Mouse (Mus musculus) midbrain, embryonic 10.5 days (tissue): ENCODE data around the gene Gas7. TPM values are rescaled to one million over a fixed set of nuclear protein-coding genes. Genes with fewer than 3 reads are reported as not detected.

ENCODE experiments used
- DNase-seq: peaks from one replicate; pipeline ENCODE4 v3.0.0-alpha.2; 2017; ENCODE audit warnings: low spot score
- H3K27ac ChIP-seq: fragments of 300-500 bp; sonication (generic); replicated peaks from 2 replicates; pipeline ENCODE4 v1.5.1; 2016; ENCODE audit warnings: mild to moderate bottlenecking
- H3K27me3 ChIP-seq: fragments of 300-500 bp; sonication (generic); 2 replicates; pipeline ENCODE4 v1.6.1; 2016; ENCODE audit warnings: low read depth, mild to moderate bottlenecking; ENCODE audit not compliant: poor library complexity, severe bottlenecking
- H3K36me3 ChIP-seq: fragments of 300-500 bp; sonication (generic); 2 replicates; pipeline ENCODE4 v1.6.1; 2016; ENCODE audit warnings: mild to moderate bottlenecking, moderate library complexity
- H3K4me1 ChIP-seq: fragments of 300-500 bp; sonication (generic); 2 replicates; pipeline ENCODE4 v1.6.1; 2016
- H3K4me3 ChIP-seq: fragments of 300-500 bp; sonication (generic); 2 replicates; pipeline ENCODE4 v1.5.1; 2016; ENCODE audit warnings: mild to moderate bottlenecking, moderate library complexity
- H3K9me3 ChIP-seq: fragments of 300-500 bp; sonication (generic); replicated peaks from 2 replicates; pipeline ENCODE4 v1.6.1; 2016; ENCODE audit warnings: mild to moderate bottlenecking
- WGBS: fragments of 180-500 bp; shearing (Covaris S2); methylation state at CpG from one replicate; pipeline ENCODE4 v1.1.7; 2016; 5-methylcytosine and 5-hydroxymethylcytosine counted together
- polyA plus RNA-seq: library from polyadenylated mRNA; unstranded; fragments of >200 nt; fragmentation: Nextera tagmentation; extraction: Ambion mirVana; gene quantifications from 2 replicates; pipeline ENCODE4 v1.2.1, GENCODE M21; 2016

Gene Gas7
- polyA plus RNA-seq, 1 experiment from 2014 or later: 2.9 TPM

GRCm38 (mm10) chr11:67694703-67695376, 239.6 kb downstream of the Gas7 start, which contains the start of gene Rcvrn:
Rcvrn (plus strand) TSS chr11:67695326.
- no peaks in the 10 kb centered on the region for H3K9me3 ChIP-seq
- peaks cover 7% of the 10 kb centered on the region; the same call in 1 of the 2 replicates for H3K4me1 ChIP-seq
- H3K36me3 ChIP-seq: no peaks in the 10 kb centered on the region
- 64% methylated on average over 7 of the region's 7 CpGs for WGBS
- 0 out of 2 replicates have a peak, but pooled peaks cover 6% of the 10 kb centered on the region for H3K27me3 ChIP-seq
- no peak for DNase-seq
- no peak within 1 kb of the TSS for H3K4me3 ChIP-seq
- H3K27ac ChIP-seq: no peak within 1 kb of the TSS

GRCm38 (mm10) chr11:67712976-67713375, 257.7 kb downstream of the Gas7 start:
- Histone ChIP-seq H3K4me3 (no peak overlapping the region), H3K9me3 (no peaks in the 10 kb centered on the region), H3K27me3 (no peaks in the 10 kb centered on the region), H3K27ac (no peak overlapping the region), H3K4me1 (no peaks in the 10 kb centered on the region), H3K36me3 (no peaks in the 10 kb centered on the region)
- no peak for DNase-seq
- 90% methylated on average over 4 of the region's 4 CpGs for WGBS

GRCm38 (mm10) chr11:67715382-67715781, 260.1 kb downstream of the Gas7 start:
- DNase-seq: no peak
- Histone ChIP-seq H3K9me3 (no peaks in the 10 kb centered on the region), H3K4me1 (no peaks in the 10 kb centered on the region), H3K27me3 (no peaks in the 10 kb centered on the region), H3K27ac (no peak overlapping the region), H3K4me3 (no peak overlapping the region), H3K36me3 (no peaks in the 10 kb centered on the region)
- WGBS: 89% methylated on average over 4 of the region's 4 CpGs

GRCm38 (mm10) chr11:67721485-67721884, 266.2 kb downstream of the Gas7 start:
- no peaks in the 10 kb centered on the region for H3K36me3 ChIP-seq
- H3K4me3 ChIP-seq: no peak overlapping the region
- H3K27ac ChIP-seq: no peak overlapping the region
- 96% methylated on average over 5 of the region's 5 CpGs for WGBS
- DNase-seq: no peak
- peaks cover 6% of the 10 kb centered on the region; the same call in 1 of the 2 replicates for H3K4me1 ChIP-seq
- H3K27me3 ChIP-seq: no peaks in the 10 kb centered on the region
- H3K9me3 ChIP-seq: no peaks in the 10 kb centered on the region

GRCm38 (mm10) chr11:67722399-67723156, 267.3 kb downstream of the Gas7 start:
- Histone ChIP-seq H3K36me3 (no peaks in the 10 kb centered on the region), H3K4me1 (peaks cover 6% of the 10 kb centered on the region; the same call in 1 of the 2 replicates), H3K9me3 (no peaks in the 10 kb centered on the region), H3K27ac (no peak overlapping the region), H3K27me3 (no peaks in the 10 kb centered on the region), H3K4me3 (no peak overlapping the region)
- no peak for DNase-seq
- WGBS: 70% methylated on average over 7 of the region's 7 CpGs

GRCm38 (mm10) chr11:67723231-67724013, 268.2 kb downstream of the Gas7 start:
- no peaks in the 10 kb centered on the region for H3K36me3 ChIP-seq
- DNase-seq: no peak
- no peaks in the 10 kb centered on the region for H3K27me3 ChIP-seq
- peaks cover 6% of the 10 kb centered on the region; the same call in 1 of the 2 replicates for H3K4me1 ChIP-seq
- WGBS: 80% methylated on average over 8 of the region's 8 CpGs
- no peak overlapping the region for H3K4me3 ChIP-seq
- no peak overlapping the region for H3K27ac ChIP-seq
- H3K9me3 ChIP-seq: no peaks in the 10 kb centered on the region

- Histone ChIP-seq H3K4me3 (no peak overlapping the region), H3K9me3 (no peaks in the 10 kb centered on the region), H3K27me3 (no peaks in the 10 kb centered on the region), H3K27ac (no peak overlapping the region), H3K4me1 (peaks cover 6% of the 10 kb centered on the region; the same call in 1 of the 2 replicates), H3K36me3 (no peaks in the 10 kb centered on the region)
- 83% methylated on average over 6 of the region's 6 CpGs for WGBS
- no peak for DNase-seq
These were observed 271.9 kb downstream of the Gas7 start for GRCm38 (mm10) chr11:67727095-67727494.

- no peak for DNase-seq
- Histone ChIP-seq H3K4me1 (peaks cover 6% of the 10 kb centered on the region; the same call in 1 of the 2 replicates), H3K9me3 (no peaks in the 10 kb centered on the region), H3K27ac (no peak overlapping the region), H3K36me3 (no peaks in the 10 kb centered on the region), H3K4me3 (no peak overlapping the region), H3K27me3 (no peaks in the 10 kb centered on the region)
These were observed 273.5 kb downstream of the Gas7 start for GRCm38 (mm10) chr11:67728726-67729125.

GRCm38 (mm10) chr11:67731056-67731455, 275.8 kb downstream of the Gas7 start:
- Histone ChIP-seq H3K9me3 (no peaks in the 10 kb centered on the region), H3K4me3 (no peak overlapping the region), H3K27me3 (no peaks in the 10 kb centered on the region), H3K27ac (no peak overlapping the region), H3K36me3 (no peaks in the 10 kb centered on the region), H3K4me1 (peaks cover 1% of the 10 kb centered on the region; the same call in 1 of the 2 replicates)
- 92% methylated on average over 2 of the region's 2 CpGs for WGBS
- no peak for DNase-seq

- Histone ChIP-seq H3K27me3 (no peaks in the 10 kb centered on the region), H3K27ac (no peak overlapping the region), H3K4me1 (no peaks in the 10 kb centered on the region), H3K9me3 (no peaks in the 10 kb centered on the region), H3K4me3 (no peak overlapping the region), H3K36me3 (no peaks in the 10 kb centered on the region)
- no peak for DNase-seq
- WGBS: 93% methylated on average over 1 of the region's 1 CpGs
These were observed 278.5 kb downstream of the Gas7 start for GRCm38 (mm10) chr11:67733726-67734125.

GRCm38 (mm10) chr11:67734597-67734996, 279.4 kb downstream of the Gas7 start:
- DNase-seq: no peak
- WGBS: 75% methylated on average over 3 of the region's 3 CpGs

GRCm38 (mm10) chr11:67738345-67738744, 283.1 kb downstream of the Gas7 start:
- Histone ChIP-seq H3K4me1 (no peaks in the 10 kb centered on the region), H3K4me3 (no peak overlapping the region), H3K9me3 (no peaks in the 10 kb centered on the region), H3K27ac (no peak overlapping the region), H3K36me3 (no peaks in the 10 kb centered on the region), H3K27me3 (no peaks in the 10 kb centered on the region)
- no peak for DNase-seq
- WGBS: 83% methylated on average over 6 of the region's 6 CpGs

More at GRCm38 (mm10) chr11:67734597-67734996, 279.4 kb downstream of the Gas7 start:
- Histone ChIP-seq H3K4me1 (no peaks in the 10 kb centered on the region), H3K27me3 (no peaks in the 10 kb centered on the region), H3K27ac (no peak overlapping the region), H3K9me3 (no peaks in the 10 kb centered on the region), H3K36me3 (no peaks in the 10 kb centered on the region), H3K4me3 (no peak overlapping the region)
